Mouse (Mus musculus) fibroblast of lung, adult 2 months (primary cell): ENCODE results near the gene 3100002H09Rik.

Experiments used
- DNase-seq: peaks from one replicate; pipeline ENCODE4 v3.0.0-alpha.2; 2011; ENCODE audit warnings: low read depth

The 3100002H09Rik gene

DNA sequence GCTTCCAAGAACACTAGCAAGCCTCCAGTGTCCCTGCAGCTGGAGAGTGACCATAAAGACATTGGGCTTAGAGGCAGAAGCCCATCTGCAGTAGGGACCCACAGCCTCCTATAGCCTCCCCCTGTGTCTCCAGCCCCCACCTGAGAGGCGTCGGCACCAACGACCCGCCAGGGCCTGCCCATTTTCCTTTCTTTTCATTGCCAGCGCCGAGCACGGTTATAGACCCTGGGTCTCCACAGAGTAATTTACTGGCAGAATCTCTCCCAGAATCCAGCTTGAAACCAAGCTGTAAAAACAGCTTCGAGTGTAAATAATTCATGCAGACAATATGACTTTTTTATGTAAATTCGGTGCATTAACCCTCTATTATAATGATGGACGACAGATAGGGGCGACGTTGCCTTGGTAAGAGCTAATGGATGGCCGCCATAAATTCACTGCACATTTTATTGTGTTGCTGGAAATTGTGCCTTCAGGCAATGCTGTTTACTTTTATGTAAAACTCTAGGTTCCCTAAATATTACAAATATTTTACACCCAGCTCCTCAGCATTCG lies 4.9 kb upstream of the 3100002H09Rik start:
- no peak for DNase-seq

DNA sequence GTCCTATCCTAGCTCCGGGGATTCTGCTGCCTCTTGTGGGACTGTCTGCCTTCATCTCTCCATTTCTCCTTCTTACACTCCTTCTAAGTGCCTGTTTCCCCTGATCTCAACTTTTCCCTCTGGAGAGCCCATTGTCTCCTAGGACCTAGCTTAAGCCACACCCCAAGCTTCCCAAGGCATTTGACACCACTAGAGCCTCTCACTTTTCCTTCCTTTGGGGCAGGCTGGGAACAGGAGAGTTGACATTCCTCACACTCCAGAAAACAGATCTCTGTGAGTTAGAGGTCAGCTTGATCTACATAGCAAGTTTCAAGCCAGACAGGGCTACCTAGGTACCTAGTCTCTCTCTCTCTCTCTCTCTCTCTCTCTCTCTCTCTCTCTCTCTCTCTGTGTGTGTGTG lies 3.6 kb upstream of the 3100002H09Rik start:
- no peak for DNase-seq

- DNase-seq = no peak
These were observed 1.2 kb upstream of the 3100002H09Rik start for GRCm38 (mm10) chr4:124611768-124612167.

DNA sequence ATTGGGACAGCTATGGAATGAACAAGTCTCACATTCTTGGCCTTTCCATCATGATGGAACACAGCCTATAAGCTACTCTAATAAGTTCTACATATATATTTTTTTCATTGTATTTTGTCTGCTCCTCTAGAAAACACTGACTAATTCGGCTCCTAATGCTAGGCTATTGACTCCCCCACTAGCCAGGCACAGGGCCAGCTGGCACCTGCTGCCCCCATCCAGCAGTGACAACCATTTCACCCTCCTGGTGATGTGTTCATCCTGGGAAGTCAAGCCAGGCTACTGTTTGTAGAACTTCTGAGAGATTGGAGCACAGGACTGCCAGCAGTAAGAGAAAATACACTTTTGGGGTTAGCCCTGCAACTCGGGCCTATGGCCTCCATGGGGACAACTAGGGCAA lies 537 bp downstream of the 3100002H09Rik start:
- DNase-seq = no peak

GRCm38 (mm10) chr4:124607166-124607565 lies 3.4 kb downstream of the 3100002H09Rik start:
- no peak for DNase-seq

DNA sequence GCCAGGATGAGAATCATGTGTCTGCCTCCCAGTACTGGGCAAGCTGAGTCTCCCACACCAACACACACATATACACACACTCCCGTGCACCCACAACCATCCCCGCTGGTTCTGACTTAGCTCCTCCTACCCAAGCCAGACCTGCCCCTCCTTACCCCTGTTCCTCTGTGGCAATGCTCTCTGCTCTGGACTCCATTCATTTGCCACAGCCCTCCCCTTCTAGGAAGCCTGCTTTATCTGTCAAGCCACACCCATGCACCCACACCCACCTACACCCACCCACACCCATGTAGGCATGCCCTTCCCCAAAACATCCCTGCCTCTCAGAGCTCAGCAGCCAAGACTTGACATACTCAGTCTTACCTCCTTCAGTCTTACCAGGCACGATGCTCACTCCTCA lies 4.4 kb downstream of the 3100002H09Rik start:
- DNase-seq = no peak

DNA sequence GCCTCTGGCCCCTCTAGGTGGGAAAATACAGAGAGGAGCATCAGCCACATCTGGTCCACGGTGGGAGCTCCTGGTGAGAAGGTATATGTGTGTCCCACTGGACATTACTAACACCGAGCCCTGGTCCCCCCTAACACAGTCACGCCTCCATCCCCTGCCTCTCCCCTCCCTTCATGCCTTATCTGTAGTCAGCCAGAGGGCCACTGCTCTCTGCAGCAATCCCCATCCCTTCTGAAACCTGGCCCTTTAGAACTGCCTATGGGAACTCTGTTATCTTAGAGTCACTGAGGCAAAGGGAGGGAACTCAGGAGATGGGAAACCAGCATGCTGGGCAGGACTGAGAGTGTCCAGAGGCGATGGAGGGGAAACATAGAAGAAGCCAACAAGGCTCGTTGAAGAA lies 5.3 kb downstream of the 3100002H09Rik start:
- DNase-seq = no peak

DNA sequence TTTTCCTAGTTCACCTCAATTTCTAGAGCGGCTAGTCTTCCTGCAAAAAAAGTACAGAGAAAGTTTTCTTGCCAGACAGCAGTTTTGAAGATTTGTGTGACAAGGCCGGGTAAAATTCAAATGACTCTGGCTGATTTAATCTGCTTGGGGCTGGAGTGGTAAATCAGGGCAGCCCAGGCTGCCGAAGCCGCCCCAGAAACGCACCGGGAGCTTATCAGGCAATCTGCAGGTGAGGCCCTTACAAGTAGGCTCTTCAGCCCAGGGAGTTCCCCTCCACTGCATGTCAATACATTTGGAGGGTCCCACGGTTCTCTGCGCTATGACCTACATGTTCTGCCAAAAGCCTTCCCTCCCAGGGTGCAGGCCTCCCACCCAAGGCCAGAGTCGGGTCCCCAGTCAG lies 6.9 kb downstream of the 3100002H09Rik start:
- no peak for DNase-seq

DNA sequence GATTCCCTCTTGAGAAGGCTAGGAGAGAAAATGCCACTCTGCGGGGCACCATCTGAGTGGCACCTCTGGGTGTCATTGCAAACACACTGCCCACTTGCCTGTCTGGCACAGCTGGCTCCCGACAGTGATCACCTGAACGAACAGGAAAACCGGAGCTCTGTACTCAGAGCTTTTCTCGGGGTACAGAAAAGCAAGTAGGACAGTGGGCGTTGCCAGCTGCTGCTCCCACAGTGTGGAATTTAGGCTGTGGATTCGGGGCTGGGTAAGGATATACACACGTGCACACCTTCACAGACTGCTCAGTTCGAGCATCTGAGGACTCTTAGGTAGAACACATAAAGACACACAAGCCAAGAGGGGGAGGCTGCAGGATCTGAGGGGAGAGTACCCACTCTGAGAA lies 14.7 kb downstream of the 3100002H09Rik start:
- no peak for DNase-seq

DNA sequence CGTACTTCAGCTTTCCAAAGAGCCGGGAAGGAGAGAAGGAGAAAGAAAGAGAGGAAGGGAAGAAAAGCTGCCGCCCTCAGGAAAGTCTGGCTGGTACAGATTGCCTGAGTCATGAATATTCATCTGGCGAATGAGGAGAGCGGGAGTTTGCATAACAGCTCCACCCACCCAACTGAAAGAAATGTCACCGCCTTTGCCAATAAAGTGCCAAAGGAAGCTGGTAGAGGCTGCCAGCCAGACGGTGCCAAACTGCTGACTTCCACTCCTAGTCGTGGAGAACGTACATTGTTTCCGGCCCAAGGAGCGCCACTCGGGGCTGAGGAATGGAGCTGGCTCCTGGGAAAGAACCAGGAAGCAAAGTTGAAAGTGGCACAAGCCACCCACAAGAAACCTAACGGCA lies 15.7 kb downstream of the 3100002H09Rik start:
- peak; percentile 62 for DNase-seq

DNA sequence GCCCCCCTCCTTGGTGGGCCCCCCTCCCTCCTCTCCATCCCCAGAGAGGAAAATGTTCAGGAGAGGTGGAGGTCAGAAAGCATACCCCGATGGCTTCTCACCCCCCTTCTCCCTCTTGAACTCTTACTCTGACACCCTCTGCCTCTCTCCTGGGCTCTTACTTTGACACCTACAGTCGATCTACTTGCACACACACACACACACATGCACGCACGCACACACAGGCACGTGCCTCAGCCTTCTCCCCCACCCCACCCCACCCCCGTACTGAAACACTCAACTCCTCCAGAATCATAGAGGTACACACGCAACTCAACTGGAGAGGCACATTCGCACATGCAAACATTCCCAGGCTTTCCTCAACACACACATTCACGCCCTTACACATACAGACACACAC lies 16.9 kb downstream of the 3100002H09Rik start:
- no peak for DNase-seq

- no peak for DNase-seq
These were observed 17.4 kb downstream of the 3100002H09Rik start for GRCm38 (mm10) chr4:124593210-124593609.

GRCm38 (mm10) chr4:124592241-124592640 lies 18.4 kb downstream of the 3100002H09Rik start:
- DNase-seq = no peak

DNA sequence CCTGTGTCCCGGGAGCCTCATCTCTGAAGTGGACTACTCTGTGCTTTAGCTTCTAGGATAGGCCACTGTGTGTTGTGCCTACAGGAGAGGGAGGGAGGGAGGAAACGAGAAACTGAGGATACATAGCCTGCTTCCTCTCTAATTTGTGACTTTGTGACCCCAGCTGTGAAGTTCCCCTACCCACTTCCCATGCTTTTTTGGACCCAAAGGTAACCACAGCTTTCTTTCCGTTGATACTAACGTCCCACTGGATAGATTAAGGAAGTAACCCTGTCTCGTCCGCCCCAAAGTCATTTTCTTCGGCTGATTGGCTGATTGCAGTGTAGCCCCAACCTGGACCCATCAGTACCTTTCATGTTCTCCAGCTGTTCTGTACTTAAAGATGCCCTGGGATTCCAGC lies 29.9 kb downstream of the 3100002H09Rik start:
- DNase-seq = no peak

DNA sequence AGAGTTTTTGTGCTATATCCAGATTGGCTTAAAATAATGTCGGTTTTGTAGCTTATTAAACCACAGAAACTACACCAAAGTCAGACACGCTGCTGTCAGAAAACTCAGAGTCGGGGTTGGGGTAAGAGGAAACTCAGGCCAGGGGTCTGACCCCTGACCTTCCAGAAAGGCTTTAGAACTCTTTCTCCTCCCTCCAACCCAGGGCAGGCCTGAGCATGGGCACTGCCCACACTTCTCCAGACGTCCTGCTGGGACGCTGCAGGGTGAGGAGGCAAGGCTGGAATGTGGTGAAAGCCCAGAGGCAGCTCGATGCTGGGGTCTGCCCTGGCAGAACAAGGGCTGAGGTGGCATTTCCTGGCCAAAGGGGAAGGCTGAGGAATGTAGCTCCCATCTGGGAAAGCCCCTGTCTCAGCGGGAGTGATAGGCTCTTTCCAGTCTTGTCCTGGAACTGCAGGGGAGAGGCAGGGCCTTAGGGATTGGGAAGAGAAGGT lies 34.6 kb downstream of the 3100002H09Rik start:
- DNase-seq = no peak

DNA sequence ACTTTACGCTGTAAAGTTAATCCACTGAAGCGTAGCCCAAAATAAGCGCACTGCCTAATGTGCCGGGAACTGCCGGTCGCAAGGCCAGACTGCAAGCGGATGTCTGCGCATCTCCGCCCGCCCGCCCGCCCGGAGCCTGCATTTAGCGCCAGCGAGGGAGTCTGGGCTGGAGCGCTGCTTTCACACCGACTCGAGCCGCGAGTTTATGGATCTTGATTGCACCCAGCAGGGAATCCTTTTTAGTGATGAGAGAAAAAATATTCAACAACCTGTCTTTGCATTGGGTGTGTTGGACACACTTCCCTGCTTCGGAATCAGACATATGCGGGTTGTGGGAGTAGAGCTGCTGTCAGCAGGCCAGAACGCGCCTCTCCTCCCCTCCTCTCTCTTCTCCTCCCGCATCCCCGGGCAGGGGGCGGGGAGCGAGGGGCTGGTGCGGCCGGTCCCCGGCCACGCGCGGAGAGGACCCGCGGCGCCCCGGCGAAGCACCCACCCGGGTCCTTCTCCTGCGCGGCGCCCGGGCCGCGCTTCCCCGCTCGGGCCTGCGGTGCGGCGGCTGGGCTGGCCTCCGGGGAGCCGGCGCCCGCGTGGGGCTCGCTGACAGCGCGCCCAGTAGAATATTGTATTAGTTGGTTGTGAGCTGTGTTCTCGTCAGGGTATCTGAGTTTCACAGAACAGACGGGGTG lies 35.2 kb downstream of the 3100002H09Rik start:
- no peak for DNase-seq

- DNase-seq = no peak
These were observed 37.0 kb downstream of the 3100002H09Rik start for GRCm38 (mm10) chr4:124573586-124573985.

GRCm38 (mm10) chr4:124570977-124571376 lies 39.6 kb downstream of the 3100002H09Rik start:
- peak; percentile 84 for DNase-seq

GRCm38 (mm10) chr4:124569661-124570060 lies 40.9 kb downstream of the 3100002H09Rik start:
- no peak for DNase-seq

DNA sequence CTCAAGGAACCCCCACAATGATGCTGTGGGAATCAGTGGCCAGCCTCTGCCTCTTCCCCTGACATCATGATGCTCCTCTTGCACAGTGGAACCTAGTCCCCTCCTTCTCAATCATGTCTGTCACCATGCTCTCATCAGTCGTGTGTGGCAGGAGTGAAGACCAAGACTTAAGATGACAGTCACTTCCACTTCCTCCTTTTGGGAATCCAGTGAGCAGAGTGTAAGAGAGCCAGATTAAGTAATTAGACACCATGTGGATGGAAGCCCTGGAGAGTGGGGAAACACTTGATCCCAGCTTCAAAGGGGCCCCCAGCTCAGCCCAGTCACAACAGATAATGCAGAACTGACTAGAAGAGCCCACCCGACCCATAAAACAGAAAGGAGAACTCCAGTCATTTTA lies 47.2 kb downstream of the 3100002H09Rik start:
- no peak for DNase-seq

GRCm38 (mm10) chr4:124562721-124563120 lies 47.9 kb downstream of the 3100002H09Rik start:
- DNase-seq = no peak
